Mouse (Mus musculus): ENCODE data around the gene Ric8b.

The Ric8b gene

GRCm38 (mm10) chr10:84960380-84960930, 43.0 kb downstream of the Ric8b start:
- DNase-seq (ENCODE audit: low spot score in 2 of 2), result no peak

GRCm38 (mm10) chr10:84963126-84963525, 45.7 kb downstream of the Ric8b start:
- no peak for DNase-seq (ENCODE audit: low spot score in 2 of 2)

- DNase-seq (ENCODE audit: low spot score in 2 of 2), result no peak
Measured at GRCm38 (mm10) chr10:84963726-84964125, 46.3 kb downstream of the Ric8b start.

- no peak for DNase-seq (ENCODE audit: low spot score in 2 of 2)
Measured at GRCm38 (mm10) chr10:84966542-84966941, 49.1 kb downstream of the Ric8b start.

- no peak for DNase-seq (ENCODE audit: low spot score in 2 of 2)
Measured at GRCm38 (mm10) chr10:84967645-84968044, 50.2 kb downstream of the Ric8b start.

- no peak for DNase-seq (ENCODE audit: low spot score in 2 of 2)
Measured at GRCm38 (mm10) chr10:84968852-84969704, 51.7 kb downstream of the Ric8b start.

- DNase-seq (ENCODE audit: low spot score in 2 of 2), result no peak
Measured at GRCm38 (mm10) chr10:84975264-84975663, 57.8 kb downstream of the Ric8b start.

GRCm38 (mm10) chr10:84976588-84977351, 59.4 kb downstream of the Ric8b start:
- DNase-seq (ENCODE audit: low spot score in 2 of 2), result no peak

GRCm38 (mm10) chr10:84980291-84980690, 62.9 kb downstream of the Ric8b start:
- DNase-seq (ENCODE audit: low spot score in 2 of 2), result no peak

- no peak for DNase-seq (ENCODE audit: low spot score in 2 of 2)
Measured at GRCm38 (mm10) chr10:84981441-84981840, 64.0 kb downstream of the Ric8b start.

GRCm38 (mm10) chr10:84982675-84983074, 65.3 kb downstream of the Ric8b start:
- DNase-seq (ENCODE audit: low spot score in 2 of 2), result no peak

- peak in 1 of 2 experiments; percentile 30 for DNase-seq (ENCODE audit: low spot score in 2 of 2)
Measured at GRCm38 (mm10) chr10:84985956-84986355, 68.5 kb downstream of the Ric8b start.

- DNase-seq (ENCODE audit: low spot score in 2 of 2), result no peak
Measured at GRCm38 (mm10) chr10:84987666-84988065, 70.2 kb downstream of the Ric8b start.

GRCm38 (mm10) chr10:84988650-84989049, 71.2 kb downstream of the Ric8b start:
- no peak for DNase-seq (ENCODE audit: low spot score in 2 of 2)

- DNase-seq (ENCODE audit: low spot score in 2 of 2), result no peak
Measured at GRCm38 (mm10) chr10:84994346-84994745, 76.9 kb downstream of the Ric8b start.

- no peak for DNase-seq (ENCODE audit: low spot score in 2 of 2)
Measured at GRCm38 (mm10) chr10:84994971-84995370, 77.6 kb downstream of the Ric8b start.

GRCm38 (mm10) chr10:84996366-84996765, 79.0 kb downstream of the Ric8b start:
- no peak for DNase-seq (ENCODE audit: low spot score in 2 of 2)

GRCm38 (mm10) chr10:84997571-84998224, 80.3 kb downstream of the Ric8b start:
- no peak for DNase-seq (ENCODE audit: low spot score in 2 of 2)

GRCm38 (mm10) chr10:84998225-84998579, 80.8 kb downstream of the Ric8b start:
- no peak for DNase-seq (ENCODE audit: low spot score in 2 of 2)

GRCm38 (mm10) chr10:85001920-85002319, 84.5 kb downstream of the Ric8b start:
- no peak for DNase-seq (ENCODE audit: low spot score in 2 of 2)

- DNase-seq (ENCODE audit: low spot score in 2 of 2), result no peak
Measured at GRCm38 (mm10) chr10:85003190-85004026, 86.0 kb downstream of the Ric8b start.

Measured in cerebellum, postnatal 4 days (tissue).